In the genomic region with DNA sequence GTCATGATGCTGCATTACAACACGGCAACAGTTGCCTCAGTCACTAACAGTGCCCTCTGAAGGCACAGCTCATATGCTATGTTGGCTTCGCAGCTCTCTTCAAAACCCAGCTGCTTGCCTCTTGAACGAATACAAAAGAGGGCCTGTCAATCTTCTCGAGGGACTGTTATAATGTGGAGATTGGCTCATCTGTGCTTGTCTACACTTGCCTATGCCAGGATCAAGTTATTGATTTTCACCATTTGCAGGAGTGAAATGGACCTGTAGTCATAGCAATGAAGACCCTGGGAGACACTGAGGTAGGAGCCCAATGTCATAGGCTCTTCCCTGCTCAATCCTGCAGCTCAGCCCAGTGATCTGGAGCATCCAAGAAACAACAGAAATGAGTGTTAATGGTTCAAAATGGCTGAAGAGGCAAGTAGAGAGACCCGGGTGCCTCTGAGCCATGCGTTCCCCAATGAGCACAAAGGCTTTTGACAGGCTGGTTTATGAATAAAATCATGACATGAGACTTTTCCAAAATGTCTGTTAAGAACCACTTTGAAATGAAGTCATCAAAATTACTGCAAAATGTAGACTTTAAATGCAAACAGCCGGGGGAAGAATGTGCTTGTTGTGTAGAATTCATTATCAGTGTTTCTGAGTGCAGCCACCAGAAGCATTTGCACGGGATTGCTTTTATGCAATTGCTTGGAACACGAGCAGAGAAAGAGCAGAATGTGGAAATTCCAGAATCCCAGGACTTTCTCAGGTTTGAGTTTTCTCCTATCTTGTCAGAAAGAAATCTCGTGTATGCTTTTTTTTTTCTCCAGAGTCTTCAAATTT, we compare ENCODE assay signal across 25 mouse cellular contexts. TPM values are rescaled to one million over a fixed set of nuclear protein-coding genes. Genes with fewer than 3 reads are reported as not detected.
DNase-seq lines count a peak whose midpoint lies in the region; ATAC-seq lines count a peak whose summit lies in the region.
"Had no signal": no experiment of that assay in that cellular context is flagged by ENCODE, and none has a peak within 500 bp of the region (broad histone marks: within the 10 kb centered on the region; RNA-seq: fewer than 3 reads in every experiment).

No protein-coding gene starts in this region.

- H3K4me3 ChIP-seq in forebrain, embryonic 15.5 days, result no peak overlapping the region
- H3K4me3 ChIP-seq in forebrain, embryonic 10.5 days, result no peak overlapping the region
- H3K4me3 ChIP-seq in forebrain, embryonic 16.5 days (replicated peaks; ENCODE audit: low read length), result no peak overlapping the region
- H3K4me3 ChIP-seq: embryonic facial prominence, embryonic 15.5 days; heart, embryonic 13.5 days had no signal

- ATAC-seq in forebrain, embryonic 15.5 days (replicated peaks), result 0 out of 2 replicates have a peak, but pooled peaks have one; percentile 19
- peak; percentile 66 for ATAC-seq in forebrain, embryonic 16.5 days
- ATAC-seq: CD4-positive, CD25-positive, alpha-beta regulatory T cell, adult 4 months; intestine, embryonic 16.5 days had no signal

- H3K27ac ChIP-seq in forebrain, embryonic 15.5 days (replicated peaks), result peak overlapping the region; percentile 73
- H3K27ac ChIP-seq in forebrain, embryonic 10.5 days, result no peak overlapping the region
- H3K27ac ChIP-seq in forebrain, embryonic 16.5 days (ENCODE audit: low read length), result peak overlapping the region; percentile 72
- H3K27ac ChIP-seq: embryonic facial prominence, embryonic 15.5 days; heart, embryonic 13.5 days; kidney, postnatal 0 days; liver, embryonic 14.5 days; macrophage had no signal

- WGBS in forebrain, embryonic 15.5 days, result 56% methylated on average over 10 of the region's 10 CpGs
- 87% methylated on average over 10 of the region's 10 CpGs for WGBS in forebrain, embryonic 10.5 days
- WGBS in forebrain, embryonic 16.5 days, result 50% methylated on average over 10 of the region's 10 CpGs

- H3K9me3 ChIP-seq in forebrain, embryonic 15.5 days, result no peaks in the 10 kb centered on the region
- no peaks in the 10 kb centered on the region for H3K9me3 ChIP-seq in forebrain, embryonic 10.5 days
- H3K9me3 ChIP-seq in forebrain, embryonic 16.5 days (ENCODE audit: control insufficient read depth, low read length), result no peaks in the 10 kb centered on the region
- H3K9me3 ChIP-seq: embryonic facial prominence, embryonic 15.5 days; heart, embryonic 13.5 days had no signal

- no peak overlapping the region for H3K4me2 ChIP-seq in forebrain, embryonic 15.5 days (replicated peaks)
- no peak overlapping the region for H3K4me2 ChIP-seq in forebrain, embryonic 16.5 days (ENCODE audit: low read length)
- H3K4me2 ChIP-seq: embryonic facial prominence, embryonic 15.5 days; heart, embryonic 13.5 days had no signal

- no peak for DNase-seq in forebrain, embryonic 10.5 days (ENCODE audit: extremely low spot score, low spot score)
- DNase-seq in layer of hippocampus, adult 9-11 months, result peak; percentile 24
- no peak for DNase-seq in layer of hippocampus, adult 11-12 months (ENCODE audit: low spot score)
- DNase-seq in brain, adult 2 months (ENCODE audit: low read depth, low spot score), result peak; percentile 29
- no peak for DNase-seq in thymus, postnatal 0 days (ENCODE audit: low spot score)
- DNase-seq: adrenal gland, postnatal 14 days; cerebellum, adult 18-20 months; cerebellum, postnatal 10 days; heart, postnatal 10 days; kidney, adult 8-10 months; liver; lung, adult 2 months; lung, postnatal 10 days; retina, postnatal 1 day; right cerebral cortex, postnatal 14 days; thymus, postnatal 14 days had no signal

- H3K27me3 ChIP-seq in forebrain, embryonic 15.5 days, result no peaks in the 10 kb centered on the region
- no peaks in the 10 kb centered on the region for H3K27me3 ChIP-seq in forebrain, embryonic 10.5 days (ENCODE audit: poor library complexity, severe bottlenecking)
- H3K27me3 ChIP-seq in forebrain, embryonic 16.5 days (replicated peaks; ENCODE audit: control insufficient read depth, insufficient read depth, low read length), result no peaks in the 10 kb centered on the region
- H3K27me3 ChIP-seq: embryonic facial prominence, embryonic 15.5 days; heart, embryonic 13.5 days had no signal

- H3K9ac ChIP-seq in forebrain, embryonic 15.5 days (replicated peaks), result no peak overlapping the region
- H3K9ac ChIP-seq in forebrain, embryonic 16.5 days (replicated peaks; ENCODE audit: low read depth, low read length), result no peak overlapping the region
- H3K9ac ChIP-seq: embryonic facial prominence, embryonic 15.5 days; heart, embryonic 13.5 days; liver, embryonic 14.5 days had no signal

- H3K4me1 ChIP-seq in forebrain, embryonic 15.5 days, result peaks cover 6% of the 10 kb centered on the region
- H3K4me1 ChIP-seq in forebrain, embryonic 10.5 days, result peaks cover 5% of the 10 kb centered on the region; the same call in 1 of the 2 replicates
- H3K4me1 ChIP-seq in forebrain, embryonic 16.5 days (replicated peaks; ENCODE audit: control insufficient read depth, insufficient read depth, low read length), result 0 out of 2 replicates have a peak, but pooled peaks cover 4% of the 10 kb centered on the region
- H3K4me1 ChIP-seq: embryonic facial prominence, embryonic 15.5 days; heart, embryonic 13.5 days had no signal

- H3K36me3 ChIP-seq in forebrain, embryonic 15.5 days, result no peaks in the 10 kb centered on the region
- no peaks in the 10 kb centered on the region for H3K36me3 ChIP-seq in forebrain, embryonic 10.5 days (replicated peaks)
- no peaks in the 10 kb centered on the region for H3K36me3 ChIP-seq in forebrain, embryonic 16.5 days (ENCODE audit: control insufficient read depth, insufficient read depth)
- H3K36me3 ChIP-seq: embryonic facial prominence, embryonic 15.5 days; heart, embryonic 13.5 days had no signal

RNA-seq across cellular contexts. Expression of a gene that starts 35.3 kb away (rescaled TPM):
- 7.7 and 8.0 TPM in 2 replicates for polyA plus RNA-seq in forebrain, embryonic 15.5 days (2015; fragmentation: Nextera tagmentation; extraction: Ambion mirVana)
- polyA plus RNA-seq in forebrain, embryonic 10.5 days (2016; fragmentation: Nextera tagmentation; extraction: Ambion mirVana), result 0.05 and 0.21 TPM in 2 replicates
- 7.1 and 8.5 TPM in 2 replicates for polyA plus RNA-seq in forebrain, embryonic 16.5 days (2015; fragmentation: Nextera tagmentation; extraction: Ambion mirVana)
- 0.01 and 0.05 TPM in 2 replicates for polyA plus RNA-seq in thymus, postnatal 0 days (2015; fragmentation: Nextera tagmentation; extraction: Ambion mirVana)
- polyA plus RNA-seq: heart, embryonic 13.5 days; liver, embryonic 14.5 days had no signal

Comparison
In these comparisons a context has a peak if more than half of its experiments do, and no peak if none do; other contexts are left out.
1. DNase-seq: peak in layer of hippocampus, adult 9-11 months (single experiment) and brain, adult 2 months (single experiment); none in forebrain, embryonic 10.5 days (single experiment), layer of hippocampus, adult 11-12 months (single experiment) and thymus, postnatal 0 days (single experiment).